Mouse (Mus musculus) right cerebral cortex, postnatal 10 days (tissue): ENCODE results near the gene Tceal7.

Source experiments
- DNase-seq, 2 experiments: peaks; one replicate each; pipeline ENCODE4 v3.0.0; 2021; ENCODE audit warnings: low spot score in 2 of 2

The Tceal7 gene

GRCm38 (mm10) chrX:136248811-136249210 lies 34.2 kb downstream of the Tceal7 start:
- DNase-seq, result no peak

- no peak for DNase-seq
Observed at GRCm38 (mm10) chrX:136249671-136250070, 35.1 kb downstream of the Tceal7 start.

GRCm38 (mm10) chrX:136252023-136252729 lies 37.6 kb downstream of the Tceal7 start:
- DNase-seq, result no peak

GRCm38 (mm10) chrX:136267720-136268119 lies 53.1 kb downstream of the Tceal7 start:
- DNase-seq, result no peak

GRCm38 (mm10) chrX:136268173-136268572 lies 53.6 kb downstream of the Tceal7 start:
- no peak for DNase-seq

GRCm38 (mm10) chrX:136269743-136270392 lies 55.3 kb downstream of the Tceal7 start, which contains the start of gene Bex3:
TSS of gene Bex3 (plus strand) at chrX:136270253.
- DNase-seq, result peak; percentile 75 to 77

GRCm38 (mm10) chrX:136270393-136271111 lies 56.0 kb downstream of the Tceal7 start:
- peak in 1 of 2 experiments; percentile 49 for DNase-seq

- no peak for DNase-seq
Observed at GRCm38 (mm10) chrX:136274542-136274941, 60.0 kb downstream of the Tceal7 start.

- no peak for DNase-seq
Observed at GRCm38 (mm10) chrX:136275386-136275785, 60.8 kb downstream of the Tceal7 start.
